Mouse (Mus musculus): ENCODE results near the gene Mrps17. TPM values are rescaled to one million over a fixed set of nuclear protein-coding genes. Genes with fewer than 3 reads are reported as not detected.

Mrps17 gene
- polyA plus RNA-seq, 1 experiment from 2014 or later = 167 TPM

DNA sequence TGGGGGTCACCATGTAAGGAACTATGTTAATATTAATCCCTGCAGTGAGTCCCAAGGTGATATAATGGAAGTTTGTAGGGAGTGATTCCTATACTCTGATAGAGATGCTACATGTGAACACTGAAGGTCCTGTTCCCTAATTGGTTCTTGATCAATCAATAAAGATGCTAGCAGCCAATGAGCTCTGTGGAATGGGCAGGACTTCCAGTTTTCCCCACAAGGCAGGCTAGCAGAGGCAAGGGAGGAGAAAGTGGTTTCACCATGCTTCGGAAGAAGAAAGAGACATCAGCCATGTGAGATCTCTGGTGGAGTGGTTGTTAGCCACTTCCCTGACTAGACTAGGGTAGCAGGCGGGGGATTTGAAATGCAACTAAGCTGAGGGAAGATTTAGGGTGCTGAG is 14.8 kb upstream of the Mrps17 start:
- no peak overlapping the region for H3K27ac ChIP-seq (ENCODE audit: low read depth, low read length)
- WGBS (ENCODE audit: insufficient replicate concordance) = 21% methylated on average over 2 of the region's 2 CpGs
- H3K9ac ChIP-seq (ENCODE audit: low read depth, low read length) = no peak overlapping the region
- 0 out of 2 replicates have a peak, but pooled peaks cover 4% of the 10 kb centered on the region for H3K27me3 ChIP-seq (ENCODE audit: control insufficient read depth, insufficient read depth, low read length)
- no peak overlapping the region; the same call in 1 of the 2 replicates for H3K4me2 ChIP-seq
- H3K36me3 ChIP-seq (ENCODE audit: control insufficient read depth, insufficient read depth, low read length) = no peaks in the 10 kb centered on the region
- ATAC-seq (replicated peaks; ENCODE audit: insufficient number of reproducible peaks, low FRiP score, low TSS enrichment) = no peak
- no peak overlapping the region for H3K4me3 ChIP-seq (ENCODE audit: low read depth, low read length)
- H3K9me3 ChIP-seq (replicated peaks; ENCODE audit: control insufficient read depth, low read length) = no peaks in the 10 kb centered on the region
- H3K4me1 ChIP-seq (ENCODE audit: control insufficient read depth, insufficient read depth, low read length) = no peaks in the 10 kb centered on the region

DNA sequence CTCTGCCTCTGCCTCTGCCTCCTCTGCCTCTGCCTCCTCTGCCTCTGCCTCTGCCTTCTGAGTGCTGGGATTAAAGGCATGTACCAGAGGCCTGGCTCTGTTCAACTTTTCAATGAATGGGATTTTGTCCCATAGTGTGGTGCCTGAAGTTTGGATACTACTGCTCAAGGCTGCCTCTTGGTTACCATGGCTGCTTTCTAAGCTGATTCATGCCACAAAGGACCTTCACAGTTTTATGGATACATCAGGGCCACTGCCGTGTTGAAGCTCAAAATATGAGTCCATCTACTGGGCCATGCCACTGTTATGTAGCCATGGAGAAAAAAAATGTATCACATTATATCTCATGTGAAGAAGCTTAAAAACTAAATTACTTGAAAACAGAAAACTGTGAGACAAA is 13.6 kb upstream of the Mrps17 start:
- no peak overlapping the region for H3K4me3 ChIP-seq (ENCODE audit: low read depth, low read length)
- no peak for ATAC-seq (replicated peaks; ENCODE audit: insufficient number of reproducible peaks, low FRiP score, low TSS enrichment)
- no peak overlapping the region for H3K9ac ChIP-seq (ENCODE audit: low read depth, low read length)
- no peaks in the 10 kb centered on the region for H3K36me3 ChIP-seq (ENCODE audit: control insufficient read depth, insufficient read depth, low read length)
- no peaks in the 10 kb centered on the region for H3K4me1 ChIP-seq (ENCODE audit: control insufficient read depth, insufficient read depth, low read length)
- H3K27me3 ChIP-seq (ENCODE audit: control insufficient read depth, insufficient read depth, low read length) = 0 out of 2 replicates have a peak, but pooled peaks cover 4% of the 10 kb centered on the region
- 71% methylated on average over 1 of the region's 1 CpGs for WGBS (ENCODE audit: insufficient replicate concordance)
- H3K4me2 ChIP-seq = no peak overlapping the region
- no peaks in the 10 kb centered on the region for H3K9me3 ChIP-seq (replicated peaks; ENCODE audit: control insufficient read depth, low read length)
- H3K27ac ChIP-seq (ENCODE audit: low read depth, low read length) = no peak overlapping the region

DNA sequence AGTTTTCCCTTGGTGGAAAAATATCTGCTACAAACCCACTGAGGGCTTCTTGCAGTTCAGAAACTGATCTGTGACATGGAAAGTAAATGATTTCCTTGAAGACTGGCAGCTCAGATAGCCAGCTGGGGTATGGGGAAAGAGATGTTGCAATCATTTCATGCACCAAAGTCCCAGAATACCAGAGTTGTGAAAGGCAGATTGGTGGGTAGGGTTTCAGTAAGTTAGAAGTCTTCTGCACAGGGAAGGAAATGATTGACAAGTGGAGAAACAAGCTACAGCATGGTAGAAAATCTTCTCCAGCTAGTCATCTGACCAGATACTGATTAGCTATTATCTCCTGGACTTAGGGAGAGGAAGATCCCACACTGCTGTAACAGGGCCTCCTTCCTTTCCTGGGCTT is 11.9 kb upstream of the Mrps17 start:
- Histone ChIP-seq H3K4me1 (ENCODE audit: control insufficient read depth, insufficient read depth, low read length) (no peaks in the 10 kb centered on the region), H3K36me3 (ENCODE audit: control insufficient read depth, insufficient read depth, low read length) (no peaks in the 10 kb centered on the region), H3K9me3 (replicated peaks; ENCODE audit: control insufficient read depth, low read length) (no peaks in the 10 kb centered on the region), H3K27me3 (ENCODE audit: control insufficient read depth, insufficient read depth, low read length) (0 out of 2 replicates have a peak, but pooled peaks cover 4% of the 10 kb centered on the region), H3K9ac (ENCODE audit: low read depth, low read length) (no peak overlapping the region), H3K4me3 (ENCODE audit: low read depth, low read length) (no peak overlapping the region), H3K27ac (ENCODE audit: low read depth, low read length) (no peak overlapping the region), H3K4me2 (no peak overlapping the region)
- no peak for ATAC-seq (replicated peaks; ENCODE audit: insufficient number of reproducible peaks, low FRiP score, low TSS enrichment)

DNA sequence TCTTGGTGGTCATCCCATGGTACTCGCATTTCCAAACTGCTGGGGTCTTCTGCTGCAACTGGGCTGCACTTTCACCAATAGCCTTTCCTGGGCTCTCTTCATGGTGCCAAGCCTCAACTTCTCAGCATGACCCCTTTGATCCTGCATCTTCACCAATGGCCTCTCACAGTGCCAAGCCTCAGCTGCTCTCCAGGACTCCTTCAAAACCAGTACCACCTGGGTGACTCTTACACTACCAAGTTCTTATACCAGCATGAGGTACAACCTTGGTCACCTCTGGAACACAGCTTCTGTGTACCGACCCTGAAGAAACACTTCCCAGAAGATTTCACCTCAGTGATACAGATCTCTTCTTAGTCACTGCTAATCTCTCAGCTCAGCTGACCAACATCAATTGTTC is 6.9 kb upstream of the Mrps17 start, which contains the start of gene Sept14:
Gene Sept14 (minus strand): TSS at position 101 of the 400 bp plus-strand sequence.
- Histone ChIP-seq H3K4me3 (ENCODE audit: low read depth, low read length) (no peak within 1 kb of the TSS), H3K4me2 (no peak within 1 kb of the TSS), H3K27me3 (ENCODE audit: control insufficient read depth, insufficient read depth, low read length) (0 out of 2 replicates have a peak, but pooled peaks cover 2% of the 10 kb centered on the region), H3K27ac (ENCODE audit: low read depth, low read length) (no peak within 1 kb of the TSS), H3K4me1 (ENCODE audit: control insufficient read depth, insufficient read depth, low read length) (no peaks in the 10 kb centered on the region), H3K36me3 (ENCODE audit: control insufficient read depth, insufficient read depth, low read length) (no peaks in the 10 kb centered on the region), H3K9ac (ENCODE audit: low read depth, low read length) (no peak within 1 kb of the TSS), H3K9me3 (replicated peaks; ENCODE audit: control insufficient read depth, low read length) (no peaks in the 10 kb centered on the region)
- ATAC-seq (replicated peaks; ENCODE audit: insufficient number of reproducible peaks, low FRiP score, low TSS enrichment) = no peak
- WGBS (ENCODE audit: insufficient replicate concordance) = 44% methylated on average over 2 of the region's 2 CpGs

DNA sequence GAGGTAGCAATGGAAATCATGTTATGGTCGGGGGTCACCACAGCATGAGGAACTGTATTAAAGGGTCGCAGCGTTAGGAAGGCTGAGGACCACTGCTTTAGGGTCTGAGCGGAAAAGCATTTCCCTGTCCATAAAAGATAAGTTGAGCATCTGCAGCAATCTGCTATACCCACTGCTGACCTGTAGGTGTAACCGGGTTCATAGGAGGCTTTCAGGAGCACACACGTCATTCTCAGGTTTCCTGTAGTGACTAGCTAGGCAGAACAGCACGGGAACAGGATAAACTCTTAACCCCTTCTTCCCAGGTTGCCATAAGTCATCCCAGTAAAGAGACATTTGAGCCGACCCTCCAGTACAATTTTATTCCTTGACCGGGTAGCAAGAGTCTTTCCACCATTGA is 1.7 kb downstream of the Mrps17 start:
- no peak overlapping the region for H3K4me2 ChIP-seq
- H3K9me3 ChIP-seq (replicated peaks; ENCODE audit: control insufficient read depth, low read length) = no peaks in the 10 kb centered on the region
- no peaks in the 10 kb centered on the region for H3K27me3 ChIP-seq (ENCODE audit: control insufficient read depth, insufficient read depth, low read length)
- no peak overlapping the region for H3K4me3 ChIP-seq (ENCODE audit: low read depth, low read length)
- H3K9ac ChIP-seq (ENCODE audit: low read depth, low read length) = no peak overlapping the region
- 78% methylated on average over 9 of the region's 9 CpGs for WGBS (ENCODE audit: insufficient replicate concordance)
- peaks cover 25% of the 10 kb centered on the region for H3K36me3 ChIP-seq (ENCODE audit: control insufficient read depth, insufficient read depth, low read length)
- H3K4me1 ChIP-seq (ENCODE audit: control insufficient read depth, insufficient read depth, low read length) = peaks cover 6% of the 10 kb centered on the region; the same call in 1 of the 2 replicates
- H3K27ac ChIP-seq (ENCODE audit: low read depth, low read length) = no peak overlapping the region
- no peak for ATAC-seq (replicated peaks; ENCODE audit: insufficient number of reproducible peaks, low FRiP score, low TSS enrichment)

DNA sequence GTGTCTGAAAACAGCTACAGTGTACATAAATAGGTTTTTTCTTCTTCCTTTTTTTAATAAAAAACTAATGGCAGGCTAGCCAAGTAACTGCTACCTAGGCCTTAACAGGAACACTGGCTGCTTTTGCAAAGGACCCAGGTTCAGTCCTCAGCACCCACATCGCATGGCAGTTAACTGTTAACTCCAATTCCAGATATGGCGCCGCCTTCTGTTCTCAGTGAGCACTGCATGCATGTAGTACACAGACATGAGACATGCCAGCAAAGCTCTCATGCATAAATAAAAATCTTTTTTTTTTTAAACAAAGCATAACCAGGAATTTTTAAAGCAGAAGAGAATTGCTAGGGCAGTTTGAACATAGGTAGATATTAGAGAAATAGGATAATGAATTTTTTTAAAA is 4.9 kb downstream of the Mrps17 start:
- H3K27me3 ChIP-seq (ENCODE audit: control insufficient read depth, insufficient read depth, low read length) = no peaks in the 10 kb centered on the region
- H3K27ac ChIP-seq (ENCODE audit: low read depth, low read length) = no peak overlapping the region
- peaks cover 25% of the 10 kb centered on the region for H3K36me3 ChIP-seq (ENCODE audit: control insufficient read depth, insufficient read depth, low read length)
- no peak overlapping the region for H3K9ac ChIP-seq (ENCODE audit: low read depth, low read length)
- H3K9me3 ChIP-seq (replicated peaks; ENCODE audit: control insufficient read depth, low read length) = no peaks in the 10 kb centered on the region
- no peak overlapping the region for H3K4me3 ChIP-seq (ENCODE audit: low read depth, low read length)
- H3K4me2 ChIP-seq = no peak overlapping the region
- H3K4me1 ChIP-seq (ENCODE audit: control insufficient read depth, insufficient read depth, low read length) = peaks cover 6% of the 10 kb centered on the region; the same call in 1 of the 2 replicates
- ATAC-seq (replicated peaks; ENCODE audit: insufficient number of reproducible peaks, low FRiP score, low TSS enrichment) = no peak
- 83% methylated on average over 3 of the region's 3 CpGs for WGBS (ENCODE audit: insufficient replicate concordance)

DNA sequence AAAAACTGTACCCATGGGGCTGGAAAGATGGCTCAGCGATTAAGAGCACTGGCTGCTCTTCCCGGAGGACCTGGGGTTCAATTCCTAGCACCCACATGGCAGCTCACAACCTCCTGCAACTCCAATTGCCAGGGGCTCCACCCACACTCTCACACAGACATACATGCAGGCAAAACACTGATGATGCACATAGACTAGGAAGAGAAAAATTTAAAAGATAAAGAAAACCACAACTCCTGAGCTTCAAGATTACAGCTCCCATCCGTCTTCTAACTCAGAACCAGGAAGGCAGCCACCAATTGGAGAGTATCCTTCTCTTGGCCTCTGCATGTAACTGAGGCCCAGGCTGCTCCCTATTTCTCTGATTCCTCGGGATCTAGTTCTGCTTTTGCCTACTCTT is 9.0 kb downstream of the Mrps17 start:
- Histone ChIP-seq H3K4me1 (ENCODE audit: control insufficient read depth, insufficient read depth, low read length) (peaks cover 26% of the 10 kb centered on the region), H3K36me3 (ENCODE audit: control insufficient read depth, insufficient read depth, low read length) (peaks cover 10% of the 10 kb centered on the region; the same call in 1 of the 2 replicates), H3K4me2 (peak overlapping the region; percentile 70), H3K27me3 (ENCODE audit: control insufficient read depth, insufficient read depth, low read length) (no peaks in the 10 kb centered on the region), H3K9me3 (replicated peaks; ENCODE audit: control insufficient read depth, low read length) (no peaks in the 10 kb centered on the region), H3K4me3 (ENCODE audit: low read depth, low read length) (peak overlapping the region; percentile 83), H3K27ac (ENCODE audit: low read depth, low read length) (peak overlapping the region; percentile 99), H3K9ac (ENCODE audit: low read depth, low read length) (peak overlapping the region; percentile 97)
- no peak for ATAC-seq (replicated peaks; ENCODE audit: insufficient number of reproducible peaks, low FRiP score, low TSS enrichment)
- WGBS (ENCODE audit: insufficient replicate concordance) = 38% methylated on average over 4 of the region's 4 CpGs

DNA sequence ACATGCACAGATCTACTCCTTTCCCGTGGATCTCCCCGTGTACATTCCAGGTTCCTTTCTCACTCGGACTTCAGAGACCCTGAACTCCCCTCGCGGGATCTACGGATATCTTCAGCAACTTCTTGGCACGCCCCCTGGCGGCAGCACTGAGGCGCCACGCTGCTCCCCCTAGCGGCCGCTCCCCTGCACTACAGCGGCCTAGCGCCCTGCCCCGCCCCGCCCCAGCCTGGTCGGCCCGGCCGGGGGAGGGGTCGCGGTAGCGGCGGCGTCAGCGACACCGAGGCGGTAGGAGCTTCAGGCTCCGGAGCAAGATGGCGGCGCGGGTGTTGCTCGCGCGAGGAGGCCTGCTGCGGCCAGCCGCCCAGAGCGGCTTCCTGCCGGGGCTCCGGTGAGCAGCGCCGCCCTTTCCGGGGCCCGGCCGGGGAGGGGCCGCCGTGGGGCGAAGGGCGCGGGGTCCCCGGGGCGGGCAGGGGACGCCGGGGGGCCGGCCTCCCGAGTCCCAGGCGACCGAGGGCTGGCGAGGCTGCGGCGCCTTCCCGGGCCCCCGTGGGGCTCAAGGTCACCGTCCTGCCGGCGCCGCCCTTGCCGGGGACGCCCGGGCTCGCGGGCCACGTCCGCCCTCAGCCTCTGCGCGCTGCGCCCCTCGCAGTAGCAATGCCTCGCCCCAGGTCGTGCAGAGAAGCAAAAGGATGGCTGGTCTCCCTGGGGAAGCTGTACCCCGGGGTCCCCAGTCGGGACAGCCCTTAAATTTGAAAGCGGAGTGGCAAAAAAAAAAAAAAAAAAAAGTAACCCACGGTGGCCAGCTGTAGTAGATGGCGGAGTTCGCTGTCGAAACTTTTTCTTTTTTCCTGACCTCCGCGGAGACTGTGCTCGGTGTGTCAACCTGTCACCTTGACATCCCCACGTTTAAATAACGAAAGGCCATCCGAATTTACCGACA is 9.8 kb downstream of the Mrps17 start, which contains the start of gene Nipsnap2:
Gene Nipsnap2 (plus strand): TSS at position 230 of the 940 bp plus-strand sequence.
- peak within 1 kb of the TSS; percentile 83 for H3K4me3 ChIP-seq (ENCODE audit: low read depth, low read length)
- H3K4me2 ChIP-seq = peak within 1 kb of the TSS; percentile 70
- peaks cover 2% of the 10 kb centered on the region; the same call in 1 of the 2 replicates for H3K36me3 ChIP-seq (ENCODE audit: control insufficient read depth, insufficient read depth, low read length)
- H3K9me3 ChIP-seq (replicated peaks; ENCODE audit: control insufficient read depth, low read length) = no peaks in the 10 kb centered on the region
- under 1% methylated on average over 77 of the region's 93 CpGs for WGBS (ENCODE audit: insufficient replicate concordance)
- peak within 1 kb of the TSS; percentile 97 for H3K9ac ChIP-seq (ENCODE audit: low read depth, low read length)
- peaks cover 34% of the 10 kb centered on the region for H3K4me1 ChIP-seq (ENCODE audit: control insufficient read depth, insufficient read depth, low read length)
- no peaks in the 10 kb centered on the region for H3K27me3 ChIP-seq (ENCODE audit: control insufficient read depth, insufficient read depth, low read length)
- H3K27ac ChIP-seq (ENCODE audit: low read depth, low read length) = peak within 1 kb of the TSS; percentile 99
- peak; percentile 90 for ATAC-seq (replicated peaks; ENCODE audit: insufficient number of reproducible peaks, low FRiP score, low TSS enrichment)

Measured in heart, embryonic 11.5 days (tissue).